Mouse (Mus musculus) liver, adult 2 months (tissue): ENCODE data around the gene B4galnt2.

Source experiments
- CTCF ChIP-seq: fragments of 200-500 bp; IDR thresholded peaks from 2 replicates; pipeline ENCODE4 v1.5.1; 2011; ENCODE audit warnings: low read depth, low read length, control low read depth
- POLR2A ChIP-seq: fragments of 200-500 bp; IDR thresholded peaks from 2 replicates; pipeline ENCODE4 v1.6.1; 2011; ENCODE audit warnings: low read length, control low read depth; ENCODE audit not compliant: insufficient read depth; ENCODE audit errors: extremely low read depth

- TF ChIP-seq CTCF (no peak), POLR2A (no peak)
Observed at GRCm38 (mm10) chr11:95857716-95858527, 56.8 kb downstream of the B4galnt2 start.
